Mouse (Mus musculus) cerebellum, adult (tissue): ENCODE results near the gene Zik1.

ENCODE experiments used
- ATAC-seq: cut with Nextera tagmentation; 2 replicates; pipeline ENCODE4 v1.9.2; 2017; ENCODE audit warnings: mild to moderate bottlenecking, moderate library complexity, mixed read lengths; ENCODE audit not compliant: insufficient number of reproducible peaks, low FRiP score, low TSS enrichment

The Zik1 gene

GRCm38 (mm10) chr7:10494786-10495521 lies at the start of gene Zik1:
TSS of gene Zik1 (minus strand) at chr7:10495394.
- peak; percentile 99 for ATAC-seq

- no peak; the same call in 1 of the 2 replicates for ATAC-seq
These were observed 384 bp upstream of the Zik1 start for GRCm38 (mm10) chr7:10495578-10495977.

- no peak for ATAC-seq
These were observed 14.5 kb downstream of the Zik1 start for GRCm38 (mm10) chr7:10480588-10481233.

GRCm38 (mm10) chr7:10479813-10480212 lies 15.4 kb downstream of the Zik1 start:
- no peak for ATAC-seq

GRCm38 (mm10) chr7:10458166-10458565 lies 37.0 kb downstream of the Zik1 start:
- no peak for ATAC-seq

- ATAC-seq: no peak
These were observed 52.2 kb downstream of the Zik1 start, which contains the start of gene Vmn1r67 for GRCm38 (mm10) chr7:10443031-10443430. TSS of gene Vmn1r67 (plus strand) at chr7:10443331.
